Mouse (Mus musculus) adrenal gland, postnatal 25 days (tissue): Measurements from ENCODE around the gene C2cd5. TPM values are rescaled to one million over a fixed set of nuclear protein-coding genes. Genes with fewer than 3 reads are reported as not detected.
"Not testable (repeated sequence)": the region's sequence is repeated elsewhere in the genome, so short reads cannot be mapped to it uniquely, and the experiment has no call there.

Source experiments
- DNase-seq: peaks from one replicate; pipeline ENCODE4 v3.0.0; 2021; ENCODE audit warnings: mixed read lengths
- total RNA-seq: library from RNA; stranded (reverse); gene quantifications from 2 replicates; pipeline ENCODE4 v1.2.3, GENCODE M21; 2021

Gene C2cd5
- total RNA-seq, 1 experiment from 2014 or later, result 29.5 TPM

GRCm38 (mm10) chr6:143020146-143020545, 79.8 kb downstream of the C2cd5 start:
- DNase-seq, result no peak

GRCm38 (mm10) chr6:143012513-143013215, 87.3 kb downstream of the C2cd5 start:
- no peak for DNase-seq

GRCm38 (mm10) chr6:143008865-143009264, 91.1 kb downstream of the C2cd5 start:
- DNase-seq, result no peak

GRCm38 (mm10) chr6:143005209-143005608, 94.7 kb downstream of the C2cd5 start:
- not testable (repeated sequence) for DNase-seq

- no peak for DNase-seq
Observed at GRCm38 (mm10) chr6:143004801-143005200, 95.1 kb downstream of the C2cd5 start.

GRCm38 (mm10) chr6:142998221-142998999, 101.5 kb downstream of the C2cd5 start:
- no peak for DNase-seq

GRCm38 (mm10) chr6:142996887-142997286, 103.1 kb downstream of the C2cd5 start:
- DNase-seq, result no peak

- no peak for DNase-seq
Observed at GRCm38 (mm10) chr6:142995567-142995966, 104.4 kb downstream of the C2cd5 start.

- no peak for DNase-seq
Observed at GRCm38 (mm10) chr6:142994821-142995220, 105.1 kb downstream of the C2cd5 start.

- DNase-seq, result no peak
Observed at GRCm38 (mm10) chr6:142993705-142994698, 105.9 kb downstream of the C2cd5 start.

- DNase-seq, result no peak
Observed at GRCm38 (mm10) chr6:142992971-142993370, 107.0 kb downstream of the C2cd5 start.

- no peak for DNase-seq
Observed at GRCm38 (mm10) chr6:142992099-142992498, 107.8 kb downstream of the C2cd5 start.

GRCm38 (mm10) chr6:142991391-142992059, 108.4 kb downstream of the C2cd5 start:
- DNase-seq, result no peak

GRCm38 (mm10) chr6:142990516-142990915, 109.4 kb downstream of the C2cd5 start:
- DNase-seq, result no peak

- DNase-seq, result no peak
Observed at GRCm38 (mm10) chr6:142989495-142989894, 110.4 kb downstream of the C2cd5 start.

- DNase-seq, result peak; percentile 74
Observed at GRCm38 (mm10) chr6:142988753-142989152, 111.2 kb downstream of the C2cd5 start.

GRCm38 (mm10) chr6:142988231-142988630, 111.7 kb downstream of the C2cd5 start:
- DNase-seq, result no peak

GRCm38 (mm10) chr6:142987616-142988015, 112.3 kb downstream of the C2cd5 start:
- DNase-seq, result no peak

- not testable (repeated sequence) for DNase-seq
Observed at GRCm38 (mm10) chr6:142986706-142987105, 113.2 kb downstream of the C2cd5 start.

GRCm38 (mm10) chr6:142985561-142986238, 114.2 kb downstream of the C2cd5 start:
- DNase-seq, result not testable (repeated sequence)
